Mouse (Mus musculus) lung, adult 2 months (tissue): Measurements from ENCODE around the gene Rptn. TPM values are rescaled to one million over a fixed set of nuclear protein-coding genes. Genes with fewer than 3 reads are reported as not detected.

Experiments used
- DNase-seq: peaks from one replicate; pipeline ENCODE4 v3.0.0; 2022
- H3K4me1 ChIP-seq: fragments of 200-500 bp; 2 replicates; pipeline ENCODE4 v1.6.1; 2011; ENCODE audit warnings: low read length; ENCODE audit not compliant: control insufficient read depth, insufficient read depth
- H3K4me3 ChIP-seq: fragments of 200-500 bp; replicated peaks from 2 replicates; pipeline ENCODE3; 2011; ENCODE audit warnings: low read depth, mild to moderate bottlenecking, control low read depth, low read length; ENCODE audit errors: extremely low read depth
- CTCF ChIP-seq: fragments of 200-500 bp; IDR thresholded peaks from 2 replicates; pipeline ENCODE4 v1.5.1; 2011; ENCODE audit warnings: mild to moderate bottlenecking, low read length, control low read depth; ENCODE audit not compliant: insufficient read depth
- POLR2A ChIP-seq: fragments of 200-500 bp; IDR thresholded peaks from 2 replicates; pipeline ENCODE4 v1.6.1; 2011; ENCODE audit warnings: low read depth, mild to moderate bottlenecking, control low read depth, low read length, borderline replicate concordance; ENCODE audit errors: extremely low read depth
- WGBS: fragments of 180-500 bp; shearing (Covaris S2); methylation state at CpG from one replicate; pipeline ENCODE4 v1.1.7; 2018; 5-methylcytosine and 5-hydroxymethylcytosine counted together
- polyA plus RNA-seq: library from polyadenylated mRNA; depleted of rRNA; stranded (reverse); fragments of >200 nt; gene quantifications from 2 replicates; pipeline ENCODE4 v1.2.3, GENCODE M21; 2012; rRNA removed

Gene Rptn
- polyA plus RNA-seq, 1 experiment, result 42.1 TPM

DNA sequence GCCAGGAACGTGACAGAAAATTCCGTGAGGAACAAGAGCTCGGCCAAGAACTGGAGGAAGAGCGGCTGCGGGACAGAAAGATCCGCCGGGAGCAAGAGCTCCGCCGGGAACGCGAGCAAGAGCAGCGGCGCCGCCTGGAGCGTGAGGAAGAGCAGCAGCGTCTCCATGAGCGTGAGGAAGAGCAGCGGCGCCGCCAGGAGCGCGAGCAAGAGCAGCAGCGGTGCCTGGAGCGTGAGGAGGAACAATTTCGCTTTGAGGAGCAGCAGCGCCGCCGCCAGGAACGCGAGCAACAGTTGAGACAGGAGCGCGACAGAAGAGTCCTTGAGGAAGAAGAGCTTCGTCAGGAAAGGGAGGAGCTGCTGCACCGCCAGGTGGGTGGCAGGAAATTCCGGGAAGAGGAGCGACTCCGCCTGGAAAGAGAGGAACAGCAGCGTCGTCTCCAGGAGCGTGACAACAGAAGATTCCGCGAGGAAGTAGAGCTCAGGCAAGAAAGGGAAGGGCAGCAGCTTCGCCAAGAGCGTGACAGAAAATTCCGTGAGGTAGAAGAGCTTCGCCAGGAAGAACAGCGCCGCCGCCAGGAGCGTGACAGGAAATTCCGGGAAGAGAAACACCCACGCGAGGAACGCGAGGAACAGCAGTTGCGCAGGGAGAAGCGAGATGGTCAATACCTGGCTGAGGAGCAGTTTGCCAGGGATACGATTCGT is 53.8 kb downstream of the Rptn start:
- TF ChIP-seq CTCF, result peak; percentile 7; the same call in 1 of the 2 replicates
- 0 out of 2 replicates have a peak, but pooled peaks have one; percentile 6 for TF ChIP-seq POLR2A
- peak; percentile 62 for DNase-seq
- Histone ChIP-seq H3K4me3 (peak overlapping the region; percentile 52), H3K4me1 (peaks cover 19% of the 10 kb centered on the region)
- WGBS, result 2% methylated on average over 59 of the region's 59 CpGs

Other genes with a start within 250 kb of the Rptn start
- gene Crnn, start 248.9 kb upstream of the Rptn start, polyA plus RNA-seq, result not detected in 2 replicates
- not detected in 2 replicates for gene Flg2, start 196.4 kb upstream of the Rptn start, polyA plus RNA-seq
- gene Flg, start 120.2 kb upstream of the Rptn start, polyA plus RNA-seq, result 1.7 TPM in 1 of 2 replicates, not detected in the other
- gene Hrnr, start 74.0 kb upstream of the Rptn start, polyA plus RNA-seq, result 3.0 TPM in 1 of 2 replicates, not detected in the other
- 0.27 and 0.28 TPM in 2 replicates for gene Tchh, start 48.6 kb downstream of the Rptn start, polyA plus RNA-seq
- not detected in 2 replicates for gene Tchhl1, start 75.1 kb downstream of the Rptn start, polyA plus RNA-seq
- gene S100a11, start 126.8 kb downstream of the Rptn start, polyA plus RNA-seq, result 232 and 357 TPM in 2 replicates
- gene S100a10, start 161.4 kb downstream of the Rptn start, polyA plus RNA-seq, result 61.1 and 79.5 TPM in 2 replicates